ENCODE assay signal across 8 mouse cellular contexts in genomic region chr2:165159055-165159688, GRCm38 (mm10).
DNase-seq lines count a peak whose midpoint lies in the region; ATAC-seq lines count a peak whose summit lies in the region.

No protein-coding gene starts in this region.

- H3K4me2 ChIP-seq in forebrain, embryonic 12.5 days, result no peak overlapping the region
- no peak overlapping the region for H3K4me2 ChIP-seq in stomach, embryonic 16.5 days (ENCODE audit: low read depth, low read length)

- WGBS in forebrain, embryonic 12.5 days, result 15% methylated on average over 15 of the region's 15 CpGs
- 16% methylated on average over 15 of the region's 15 CpGs for WGBS in stomach, embryonic 16.5 days

- no peaks in the 10 kb centered on the region for H3K9me3 ChIP-seq in forebrain, embryonic 12.5 days
- no peaks in the 10 kb centered on the region for H3K9me3 ChIP-seq in stomach, embryonic 16.5 days (replicated peaks; ENCODE audit: control insufficient read depth, low read length)

- peaks cover 44% of the 10 kb centered on the region for H3K4me1 ChIP-seq in forebrain, embryonic 12.5 days
- H3K4me1 ChIP-seq in stomach, embryonic 16.5 days (ENCODE audit: control insufficient read depth, insufficient read depth, low read length), result no peaks in the 10 kb centered on the region

- H3K9ac ChIP-seq in forebrain, embryonic 12.5 days, result no peak overlapping the region
- H3K9ac ChIP-seq in stomach, embryonic 16.5 days (ENCODE audit: low read length), result no peak overlapping the region

- peaks cover 22% of the 10 kb centered on the region; the same call in 1 of the 2 replicates for H3K27me3 ChIP-seq in forebrain, embryonic 12.5 days
- H3K27me3 ChIP-seq in stomach, embryonic 16.5 days (ENCODE audit: control insufficient read depth, insufficient read depth, low read length), result no peaks in the 10 kb centered on the region; the same call in none of the 2 replicates

- peak; percentile 81 for DNase-seq in 3T3-L1 (ENCODE audit: low read depth, low spot score)
- DNase-seq in R1 (ENCODE audit: low read depth, low spot score), result peak; percentile 81
- peak; percentile 44 for DNase-seq in kidney, adult 18-20 months
- DNase-seq in lung, postnatal 4 days, result peak; percentile 60 to 72
- DNase-seq in layer of hippocampus, adult 8-10 months (ENCODE audit: low spot score in 2 of 2), result no peak
- no peak for DNase-seq in frontal cortex, postnatal 10 days (ENCODE audit: low spot score in 2 of 2)

- peak overlapping the region; percentile 54 for H3K27ac ChIP-seq in forebrain, embryonic 12.5 days
- no peak overlapping the region for H3K27ac ChIP-seq in stomach, embryonic 16.5 days (ENCODE audit: low read length)

- no peaks in the 10 kb centered on the region for H3K36me3 ChIP-seq in forebrain, embryonic 12.5 days (replicated peaks)
- H3K36me3 ChIP-seq in stomach, embryonic 16.5 days (ENCODE audit: control insufficient read depth, insufficient read depth, low read length), result no peaks in the 10 kb centered on the region

- no peak overlapping the region for H3K4me3 ChIP-seq in forebrain, embryonic 12.5 days (replicated peaks)
- no peak overlapping the region for H3K4me3 ChIP-seq in stomach, embryonic 16.5 days (replicated peaks; ENCODE audit: low read length)

- no peak for ATAC-seq in forebrain, embryonic 12.5 days (ENCODE audit: low FRiP score)
- peak; percentile 32; the same call in 1 of the 2 replicates for ATAC-seq in stomach, embryonic 16.5 days (ENCODE audit: insufficient read depth, low FRiP score)

Comparison
In these comparisons a context has a peak if more than half of its experiments do, and no peak if none do; other contexts are left out.
1. DNase-seq: peak in 3T3-L1 (single experiment), R1 (single experiment), kidney, adult 18-20 months (single experiment) and lung, postnatal 4 days (2 of 2); none in layer of hippocampus, adult 8-10 months (0 of 2) and frontal cortex, postnatal 10 days (0 of 2).